Mouse (Mus musculus): ENCODE results near the gene C77080. TPM values are rescaled to one million over a fixed set of nuclear protein-coding genes. Genes with fewer than 3 reads are reported as not detected.

C77080 gene
- 3.6 and 4.2 TPM in 2 replicates for polyA plus RNA-seq (2014; fragmentation: Nextera tagmentation; extraction: Ambion mirVana)

GRCm38 (mm10) chr4:129261196-129261595 is at the start of gene C77080:
TSS of gene C77080 (minus strand) at chr4:129261404.
- no peak for ATAC-seq
- H3K27ac ChIP-seq (ENCODE audit: low read depth, low read length) = no peak within 1 kb of the TSS
- H3K27me3 ChIP-seq (replicated peaks; ENCODE audit: control insufficient read depth, insufficient read depth, low read length) = no peaks in the 10 kb centered on the region
- peaks cover 5% of the 10 kb centered on the region; the same call in 1 of the 2 replicates for H3K4me1 ChIP-seq (ENCODE audit: control insufficient read depth, insufficient read depth, low read length)
- H3K36me3 ChIP-seq (ENCODE audit: control insufficient read depth, insufficient read depth, low read length) = no peaks in the 10 kb centered on the region
- H3K9ac ChIP-seq (ENCODE audit: low read length) = peak within 1 kb of the TSS; percentile 17; the same call in 1 of the 2 replicates
- WGBS = 0% methylated on average over 2 of the region's 4 CpGs
- no peak within 1 kb of the TSS for H3K4me3 ChIP-seq (ENCODE audit: low read depth, low read length)
- no peak for DNase-seq (ENCODE audit: low spot score)
- no peaks in the 10 kb centered on the region for H3K9me3 ChIP-seq (replicated peaks; ENCODE audit: control insufficient read depth, low read length)
- no peak within 1 kb of the TSS for H3K4me2 ChIP-seq (ENCODE audit: low read length)

DNA sequence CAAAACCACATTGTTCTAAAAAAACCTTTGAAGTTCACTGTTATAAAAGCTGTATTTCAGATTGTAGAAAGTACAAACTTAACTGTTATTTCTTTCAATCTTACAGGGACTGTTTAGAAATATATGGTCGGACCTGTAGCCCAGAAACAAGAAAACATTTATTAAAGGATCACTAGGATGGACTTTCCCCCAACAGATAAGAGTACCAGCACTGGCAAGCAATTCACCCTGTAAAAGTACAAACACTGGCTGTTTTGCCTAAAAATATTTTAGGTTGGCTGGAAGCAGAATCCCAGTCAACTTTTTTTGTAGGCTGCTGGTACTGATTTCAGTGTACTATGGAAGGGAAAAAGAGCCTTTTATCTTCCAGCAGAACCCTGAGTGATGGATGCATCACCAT is 46.7 kb upstream of the C77080 start:
- Histone ChIP-seq H3K4me2 (ENCODE audit: low read length) (no peak overlapping the region), H3K36me3 (ENCODE audit: control insufficient read depth, insufficient read depth, low read length) (peaks cover 58% of the 10 kb centered on the region), H3K4me3 (ENCODE audit: low read depth, low read length) (no peak overlapping the region), H3K9me3 (replicated peaks; ENCODE audit: control insufficient read depth, low read length) (no peaks in the 10 kb centered on the region), H3K9ac (ENCODE audit: low read length) (no peak overlapping the region), H3K27me3 (replicated peaks; ENCODE audit: control insufficient read depth, insufficient read depth, low read length) (no peaks in the 10 kb centered on the region), H3K27ac (ENCODE audit: low read depth, low read length) (no peak overlapping the region), H3K4me1 (ENCODE audit: control insufficient read depth, insufficient read depth, low read length) (no peaks in the 10 kb centered on the region)
- ATAC-seq (no peak), DNase-seq (ENCODE audit: low spot score) (no peak)
- WGBS = 92% methylated on average over 1 of the region's 1 CpGs

- no peak overlapping the region for H3K4me3 ChIP-seq (ENCODE audit: low read depth, low read length)
- H3K4me2 ChIP-seq (ENCODE audit: low read length) = no peak overlapping the region
- no peak overlapping the region for H3K27ac ChIP-seq (ENCODE audit: low read depth, low read length)
- peaks cover 32% of the 10 kb centered on the region for H3K36me3 ChIP-seq (ENCODE audit: control insufficient read depth, insufficient read depth, low read length)
- H3K4me1 ChIP-seq (ENCODE audit: control insufficient read depth, insufficient read depth, low read length) = no peaks in the 10 kb centered on the region
- no peak overlapping the region for H3K9ac ChIP-seq (ENCODE audit: low read length)
- no peak for DNase-seq (ENCODE audit: low spot score)
- 63% methylated on average over 1 of the region's 1 CpGs for WGBS
- no peaks in the 10 kb centered on the region for H3K27me3 ChIP-seq (replicated peaks; ENCODE audit: control insufficient read depth, insufficient read depth, low read length)
- no peak; the same call in 1 of the 2 replicates for ATAC-seq
- H3K9me3 ChIP-seq (replicated peaks; ENCODE audit: control insufficient read depth, low read length) = no peaks in the 10 kb centered on the region
These were observed 43.1 kb upstream of the C77080 start for GRCm38 (mm10) chr4:129304306-129304705.

GRCm38 (mm10) chr4:129303816-129304215 is 42.6 kb upstream of the C77080 start:
- Histone ChIP-seq H3K9me3 (replicated peaks; ENCODE audit: control insufficient read depth, low read length) (no peaks in the 10 kb centered on the region), H3K9ac (ENCODE audit: low read length) (no peak overlapping the region), H3K4me3 (ENCODE audit: low read depth, low read length) (no peak overlapping the region), H3K4me1 (ENCODE audit: control insufficient read depth, insufficient read depth, low read length) (no peaks in the 10 kb centered on the region), H3K27ac (ENCODE audit: low read depth, low read length) (no peak overlapping the region), H3K27me3 (replicated peaks; ENCODE audit: control insufficient read depth, insufficient read depth, low read length) (no peaks in the 10 kb centered on the region), H3K4me2 (ENCODE audit: low read length) (no peak overlapping the region), H3K36me3 (ENCODE audit: control insufficient read depth, insufficient read depth, low read length) (peaks cover 27% of the 10 kb centered on the region)
- no peak for ATAC-seq
- 89% methylated on average over 9 of the region's 9 CpGs for WGBS
- DNase-seq (ENCODE audit: low spot score) = no peak

- Histone ChIP-seq H3K27ac (ENCODE audit: low read depth, low read length) (no peak overlapping the region), H3K4me2 (ENCODE audit: low read length) (no peak overlapping the region), H3K9me3 (replicated peaks; ENCODE audit: control insufficient read depth, low read length) (no peaks in the 10 kb centered on the region), H3K4me1 (ENCODE audit: control insufficient read depth, insufficient read depth, low read length) (no peaks in the 10 kb centered on the region), H3K27me3 (replicated peaks; ENCODE audit: control insufficient read depth, insufficient read depth, low read length) (no peaks in the 10 kb centered on the region), H3K4me3 (ENCODE audit: low read depth, low read length) (no peak overlapping the region), H3K36me3 (ENCODE audit: control insufficient read depth, insufficient read depth, low read length) (peaks cover 23% of the 10 kb centered on the region), H3K9ac (ENCODE audit: low read length) (no peak overlapping the region)
- 80% methylated on average over 5 of the region's 5 CpGs for WGBS
- ATAC-seq = no peak
- DNase-seq (ENCODE audit: low spot score) = no peak
These were observed 42.2 kb upstream of the C77080 start for GRCm38 (mm10) chr4:129303401-129303800.

DNA sequence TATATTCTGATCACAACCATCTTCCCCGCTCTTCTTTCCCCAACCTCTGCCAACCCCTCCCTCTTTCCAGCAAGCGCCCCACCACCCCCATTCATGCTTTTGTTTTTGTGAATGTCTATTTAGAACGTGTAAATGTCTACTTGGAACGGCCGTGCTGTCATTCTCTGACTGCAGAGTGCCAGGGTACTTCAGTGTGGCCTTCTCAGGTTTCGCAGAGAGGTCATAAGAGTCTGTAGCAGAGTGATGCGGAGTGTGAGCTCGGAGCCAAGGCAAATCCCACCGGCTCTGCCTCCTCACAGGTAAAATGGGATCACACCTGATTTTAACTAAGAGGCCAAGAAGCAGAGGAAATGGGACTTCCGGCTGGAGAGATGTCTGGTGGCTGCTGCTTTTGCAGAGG is 37.9 kb upstream of the C77080 start:
- Histone ChIP-seq H3K36me3 (ENCODE audit: control insufficient read depth, insufficient read depth, low read length) (no peaks in the 10 kb centered on the region), H3K27me3 (replicated peaks; ENCODE audit: control insufficient read depth, insufficient read depth, low read length) (no peaks in the 10 kb centered on the region), H3K4me2 (ENCODE audit: low read length) (no peak overlapping the region), H3K9me3 (replicated peaks; ENCODE audit: control insufficient read depth, low read length) (no peaks in the 10 kb centered on the region), H3K9ac (ENCODE audit: low read length) (no peak overlapping the region), H3K4me3 (ENCODE audit: low read depth, low read length) (no peak overlapping the region), H3K4me1 (ENCODE audit: control insufficient read depth, insufficient read depth, low read length) (no peaks in the 10 kb centered on the region), H3K27ac (ENCODE audit: low read depth, low read length) (no peak overlapping the region)
- DNase-seq (ENCODE audit: low spot score) (peak; percentile 22), ATAC-seq (no peak)
- 40% methylated on average over 10 of the region's 10 CpGs for WGBS

DNA sequence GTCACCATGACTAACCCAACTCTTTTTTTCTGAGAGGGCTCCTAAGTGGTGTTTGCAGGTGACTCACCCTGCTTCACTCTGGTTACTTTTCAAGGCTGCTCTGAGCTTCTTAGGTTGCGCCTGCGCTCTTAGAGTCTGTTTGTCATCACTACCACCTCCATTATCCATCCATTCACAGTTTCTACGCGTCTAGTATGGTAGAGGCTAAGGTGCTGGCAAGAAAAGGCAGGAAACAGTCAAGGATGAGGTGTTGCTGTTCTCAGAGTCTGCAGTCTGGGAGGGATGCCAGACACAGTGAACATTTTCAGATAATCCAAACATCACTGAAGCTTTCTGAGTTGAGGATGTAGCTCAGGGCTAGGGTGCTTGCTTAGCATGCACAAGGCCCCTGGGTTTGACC is 36.5 kb upstream of the C77080 start:
- DNase-seq (ENCODE audit: low spot score) (no peak), ATAC-seq (no peak)
- 88% methylated on average over 4 of the region's 4 CpGs for WGBS
- Histone ChIP-seq H3K4me2 (ENCODE audit: low read length) (no peak overlapping the region), H3K9ac (ENCODE audit: low read length) (no peak overlapping the region), H3K27ac (ENCODE audit: low read depth, low read length) (no peak overlapping the region), H3K4me1 (ENCODE audit: control insufficient read depth, insufficient read depth, low read length) (no peaks in the 10 kb centered on the region), H3K4me3 (ENCODE audit: low read depth, low read length) (no peak overlapping the region), H3K36me3 (ENCODE audit: control insufficient read depth, insufficient read depth, low read length) (no peaks in the 10 kb centered on the region), H3K9me3 (replicated peaks; ENCODE audit: control insufficient read depth, low read length) (no peaks in the 10 kb centered on the region), H3K27me3 (replicated peaks; ENCODE audit: control insufficient read depth, insufficient read depth, low read length) (no peaks in the 10 kb centered on the region)

DNA sequence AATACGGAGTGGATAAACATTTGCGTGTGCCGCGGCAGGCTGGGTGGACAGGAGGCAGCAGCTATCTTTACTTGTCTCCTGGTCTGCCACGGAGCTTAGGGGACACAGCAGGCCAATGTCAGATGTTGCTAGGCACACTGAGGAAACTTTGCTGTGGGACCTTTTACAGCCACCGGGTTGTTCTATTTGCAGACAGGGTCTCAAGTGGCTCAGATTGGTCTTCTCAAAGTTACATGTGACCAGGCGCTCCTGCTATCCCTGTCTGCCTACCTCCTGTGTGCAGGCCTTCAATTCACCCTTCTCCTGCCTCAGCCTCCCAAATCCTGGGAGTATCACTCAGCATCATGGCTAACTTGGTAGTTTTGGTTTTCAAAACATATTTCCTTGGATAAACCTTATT is 34.9 kb upstream of the C77080 start:
- DNase-seq (ENCODE audit: low spot score) = no peak
- Histone ChIP-seq H3K27ac (ENCODE audit: low read depth, low read length) (no peak overlapping the region), H3K9me3 (replicated peaks; ENCODE audit: control insufficient read depth, low read length) (no peaks in the 10 kb centered on the region), H3K4me2 (ENCODE audit: low read length) (no peak overlapping the region), H3K9ac (ENCODE audit: low read length) (no peak overlapping the region), H3K27me3 (replicated peaks; ENCODE audit: control insufficient read depth, insufficient read depth, low read length) (no peaks in the 10 kb centered on the region), H3K4me3 (ENCODE audit: low read depth, low read length) (no peak overlapping the region), H3K4me1 (ENCODE audit: control insufficient read depth, insufficient read depth, low read length) (no peaks in the 10 kb centered on the region), H3K36me3 (ENCODE audit: control insufficient read depth, insufficient read depth, low read length) (no peaks in the 10 kb centered on the region)
- no peak for ATAC-seq
- WGBS = 94% methylated on average over 7 of the region's 7 CpGs

DNA sequence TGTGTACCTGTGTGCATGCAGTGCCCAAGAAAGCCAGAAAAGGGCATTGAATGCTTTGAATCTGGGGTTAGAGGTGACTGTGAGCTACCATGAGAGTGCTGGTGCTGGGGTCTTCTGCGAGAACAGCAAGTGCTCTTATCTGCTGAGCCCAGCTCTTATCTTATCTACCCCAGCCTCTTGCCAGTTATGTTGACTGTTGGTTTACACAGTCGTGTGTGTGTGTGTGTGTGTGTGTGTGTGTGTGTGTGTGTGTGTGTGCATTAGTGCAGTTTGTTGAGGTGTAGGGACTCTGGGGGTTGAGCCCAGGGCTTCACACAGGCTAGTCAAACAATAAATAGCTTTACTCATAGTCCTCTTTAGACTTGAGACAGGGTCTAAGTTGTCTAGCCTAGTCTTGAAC is 34.0 kb upstream of the C77080 start:
- Histone ChIP-seq H3K27ac (ENCODE audit: low read depth, low read length) (no peak overlapping the region), H3K4me1 (ENCODE audit: control insufficient read depth, insufficient read depth, low read length) (no peaks in the 10 kb centered on the region), H3K36me3 (ENCODE audit: control insufficient read depth, insufficient read depth, low read length) (no peaks in the 10 kb centered on the region), H3K9ac (ENCODE audit: low read length) (no peak overlapping the region), H3K9me3 (replicated peaks; ENCODE audit: control insufficient read depth, low read length) (no peaks in the 10 kb centered on the region), H3K4me3 (ENCODE audit: low read depth, low read length) (no peak overlapping the region), H3K27me3 (replicated peaks; ENCODE audit: control insufficient read depth, insufficient read depth, low read length) (no peaks in the 10 kb centered on the region), H3K4me2 (ENCODE audit: low read length) (no peak overlapping the region)
- ATAC-seq = no peak
- 93% methylated on average over 2 of the region's 2 CpGs for WGBS
- no peak for DNase-seq (ENCODE audit: low spot score)

Measured in forebrain, embryonic 14.5 days (tissue).